Mouse (Mus musculus): ENCODE measurements around the gene Slc39a3.

DNA sequence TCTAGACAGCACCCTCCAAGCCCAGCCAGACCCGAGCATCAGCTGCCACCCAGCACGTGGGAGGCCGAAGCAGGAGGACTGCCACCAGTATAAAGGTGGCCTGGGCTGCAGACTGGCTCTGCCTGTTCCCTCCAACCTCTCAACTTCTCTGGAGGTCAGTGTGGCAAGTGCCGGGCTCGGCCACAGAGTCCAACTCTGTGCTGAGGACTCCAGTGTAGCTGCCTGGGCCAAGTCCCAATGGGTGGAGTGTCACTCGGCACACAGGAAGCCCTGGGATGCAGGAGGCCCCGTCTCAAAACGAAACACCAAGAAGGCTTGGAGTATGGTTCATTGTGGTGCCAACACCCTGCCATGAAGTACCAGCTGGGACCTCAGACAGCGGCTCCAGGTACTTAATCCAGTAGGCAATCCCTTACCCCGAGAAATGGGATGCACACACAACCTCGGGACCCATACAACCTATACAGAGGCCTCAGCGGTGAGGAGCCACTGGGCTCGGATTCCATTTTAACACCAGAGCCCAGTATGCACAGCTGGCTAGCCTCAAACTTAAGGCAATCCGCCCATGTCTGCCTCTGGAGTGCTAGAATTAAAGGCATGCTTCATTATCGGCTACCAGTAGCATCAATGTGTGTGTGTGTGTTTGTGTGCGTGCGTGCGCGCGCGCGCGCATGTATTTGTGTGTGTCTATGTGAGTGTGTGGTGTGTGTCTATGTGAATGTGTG is 20.3 kb upstream of the Slc39a3 start:
- no peak for TF ChIP-seq POLR2A (IDR thresholded peaks at IDR 0.05; ENCODE audit: extremely low read depth, insufficient read depth, low read length)
- TF ChIP-seq CTCF (IDR thresholded peaks at IDR 0.05; ENCODE audit: low read depth, low read length): no peak
